Mouse (Mus musculus) CD4-positive, CD25-positive, alpha-beta regulatory T cell (primary cell): ENCODE measurements around the gene Abca6. TPM values are rescaled to one million over a fixed set of nuclear protein-coding genes. Genes with fewer than 3 reads are reported as not detected.

Experiments
- polyA plus RNA-seq: library from polyadenylated mRNA; unstranded; fragments of 100-300 nt; shearing (Covaris generic); gene quantifications from one replicate; pipeline ENCODE4 v1.2.1, GENCODE M21; 2017

Abca6 gene
- not detected for polyA plus RNA-seq

GRCm38 (mm10) chr11:110251534-110251933, at the start of gene Abca6:
TSS of gene Abca6 (minus strand) at chr11:110251776.

GRCm38 (mm10) chr11:110167459-110168251, 83.9 kb downstream of the Abca6 start, which contains the start of gene Abca9:
TSS of gene Abca9 (minus strand) at chr11:110168196.

Other genes with a start within 250 kb of the Abca6 start
- not detected for gene Abca8a, start 155.8 kb downstream of the Abca6 start, polyA plus RNA-seq
- 0.07 TPM for gene Abca9, start 83.6 kb downstream of the Abca6 start, polyA plus RNA-seq
- gene Abca5, start 85.9 kb upstream of the Abca6 start, polyA plus RNA-seq: 0.98 TPM
- gene Map2k6, start 147.3 kb upstream of the Abca6 start, polyA plus RNA-seq: 11.5 TPM